Mouse (Mus musculus) heart, postnatal 0 days (tissue): ENCODE data around the gene Lrig1.

Experiments used
- CTCF ChIP-seq: IDR thresholded peaks from 2 replicates; pipeline ENCODE4 v1.5.1; 2016; ENCODE audit warnings: antibody characterized with exemption, control low read depth, low read depth
- EP300 ChIP-seq: IDR thresholded peaks from 2 replicates; pipeline ENCODE4 v1.6.1; 2016; ENCODE audit warnings: antibody characterized with exemption, low read depth

GRCm38 (mm10) chr6:94592710-94593109, 107.2 kb downstream of the Lrig1 start:
- TF ChIP-seq CTCF, result no peak
- TF ChIP-seq EP300, result no peak
